Mouse (Mus musculus) c-Kit-positive CD71-positive TER-119-negative erythroid progenitor cells, embryonic 14.5 days (primary cell): ENCODE measurements around the gene Gm9887.

Source experiments
- DNase-seq: peaks from one replicate; pipeline ENCODE4 v3.0.0-alpha.2; 2013; ENCODE audit warnings: low read depth

The Gm9887 gene

GRCm38 (mm10) chr12:69371854-69372671 is at the start of gene Gm9887, which contains the start of gene Arf6:
Gene Gm9887 (minus strand): TSS chr12:69372458.
Gene Arf6 (plus strand): TSS chr12:69372150.
- peak; percentile 95 for DNase-seq

- DNase-seq: no peak
Measured at GRCm38 (mm10) chr12:69420716-69421115, 48.5 kb upstream of the Gm9887 start.

- DNase-seq: no peak
Measured at GRCm38 (mm10) chr12:69419606-69420005, 47.3 kb upstream of the Gm9887 start.

- DNase-seq: no peak
Measured at GRCm38 (mm10) chr12:69419017-69419605, 46.9 kb upstream of the Gm9887 start.

GRCm38 (mm10) chr12:69418606-69419005 is 46.3 kb upstream of the Gm9887 start:
- DNase-seq: no peak

GRCm38 (mm10) chr12:69417701-69418291 is 45.5 kb upstream of the Gm9887 start:
- no peak for DNase-seq

GRCm38 (mm10) chr12:69416793-69417192 is 44.5 kb upstream of the Gm9887 start:
- DNase-seq: no peak

- DNase-seq: no peak
Measured at GRCm38 (mm10) chr12:69414826-69415572, 42.7 kb upstream of the Gm9887 start.

- DNase-seq: no peak
Measured at GRCm38 (mm10) chr12:69413303-69413702, 41.0 kb upstream of the Gm9887 start.

GRCm38 (mm10) chr12:69411936-69412335 is 39.7 kb upstream of the Gm9887 start:
- DNase-seq: no peak

- no peak for DNase-seq
Measured at GRCm38 (mm10) chr12:69410767-69411166, 38.5 kb upstream of the Gm9887 start.

GRCm38 (mm10) chr12:69402594-69403167 is 30.4 kb upstream of the Gm9887 start:
- no peak for DNase-seq

GRCm38 (mm10) chr12:69402100-69402499 is 29.8 kb upstream of the Gm9887 start:
- no peak for DNase-seq

GRCm38 (mm10) chr12:69400871-69401286 is 28.6 kb upstream of the Gm9887 start:
- DNase-seq: no peak

GRCm38 (mm10) chr12:69400367-69400766 is 28.1 kb upstream of the Gm9887 start:
- DNase-seq: no peak

GRCm38 (mm10) chr12:69394456-69394855 is 22.2 kb upstream of the Gm9887 start:
- no peak for DNase-seq

- DNase-seq: no peak
Measured at GRCm38 (mm10) chr12:69393076-69393475, 20.8 kb upstream of the Gm9887 start.

GRCm38 (mm10) chr12:69390000-69390698 is 17.9 kb upstream of the Gm9887 start:
- DNase-seq: no peak

- no peak for DNase-seq
Measured at GRCm38 (mm10) chr12:69389273-69389938, 17.1 kb upstream of the Gm9887 start.

- DNase-seq: no peak
Measured at GRCm38 (mm10) chr12:69388321-69388869, 16.1 kb upstream of the Gm9887 start.
